Mouse (Mus musculus): ENCODE data around the gene Plekha7. TPM values are rescaled to one million over a fixed set of nuclear protein-coding genes. Genes with fewer than 3 reads are reported as not detected.

Plekha7 gene
- polyA plus RNA-seq, 1 experiment from 2014 or later = 11.8 TPM

DNA sequence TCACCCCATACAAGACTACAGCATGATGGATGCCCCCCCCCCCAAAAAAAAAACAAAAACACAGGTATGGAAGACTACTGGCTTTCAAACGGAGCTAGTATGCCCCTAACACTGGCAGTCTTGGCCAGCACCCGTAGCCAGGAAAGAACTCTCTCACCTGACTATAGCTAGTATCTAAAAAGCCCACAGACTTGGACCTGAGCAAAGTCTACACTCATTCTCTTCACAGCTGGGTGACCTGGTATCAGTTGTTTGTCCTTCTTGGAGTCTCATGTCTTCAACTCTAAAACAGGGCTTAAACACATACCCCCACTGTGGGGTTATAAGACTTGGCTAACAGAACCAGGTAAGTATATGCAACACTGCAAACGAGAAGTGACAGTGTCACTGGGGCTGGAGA, 65.4 kb downstream of the Plekha7 start:
- 0 out of 2 replicates have a peak, but pooled peaks have one; percentile 36 for ATAC-seq (replicated peaks; ENCODE audit: low FRiP score, low read depth)
- TF ChIP-seq CTCF (IDR thresholded peaks at IDR 0.05; ENCODE audit: low read depth) = no peak
- Histone ChIP-seq H3K9ac (ENCODE audit: low read depth, low read length) (no peak overlapping the region), H3K27ac (no peak overlapping the region), H3K27me3 (ENCODE audit: insufficient read depth, low read length) (no peaks in the 10 kb centered on the region), H3K4me1 (replicated peaks; ENCODE audit: insufficient read depth, low read length) (peaks cover 10% of the 10 kb centered on the region; the same call in 1 of the 2 replicates), H3K4me2 (ENCODE audit: low read length) (no peak overlapping the region), H3K4me3 (replicated peaks; ENCODE audit: low read depth, low read length) (no peak overlapping the region), H3K36me3 (ENCODE audit: insufficient read depth, low read length) (no peaks in the 10 kb centered on the region), H3K9me3 (replicated peaks; ENCODE audit: low read length) (no peaks in the 10 kb centered on the region)
- WGBS = 86% methylated on average over 3 of the region's 3 CpGs
- no peak for DNase-seq (ENCODE audit: low spot score)

DNA sequence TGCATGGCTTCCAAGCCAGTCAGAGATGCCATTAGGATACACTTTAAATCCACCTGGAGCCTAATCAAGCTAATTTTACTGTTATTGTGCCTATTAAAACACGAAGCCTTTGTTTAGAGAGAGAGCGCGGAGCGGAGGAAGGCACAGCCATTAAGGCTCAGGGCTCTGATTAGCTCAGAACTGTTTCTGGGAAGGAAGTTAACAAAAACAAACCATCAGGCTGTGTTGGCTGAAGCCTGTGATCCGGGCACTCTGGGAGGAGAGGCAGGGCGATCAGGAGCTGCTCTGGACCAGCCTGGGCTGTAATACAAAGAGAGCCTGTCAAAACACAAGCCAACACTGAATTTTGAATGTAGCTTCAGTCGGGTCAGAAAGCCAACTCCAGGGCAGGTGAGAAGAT, 66.6 kb downstream of the Plekha7 start:
- peaks cover 11% of the 10 kb centered on the region; the same call in 1 of the 2 replicates for H3K4me1 ChIP-seq (replicated peaks; ENCODE audit: insufficient read depth, low read length)
- 27% methylated on average over 7 of the region's 7 CpGs for WGBS
- no peaks in the 10 kb centered on the region; the same call in 1 of the 2 replicates for H3K27me3 ChIP-seq (ENCODE audit: insufficient read depth, low read length)
- no peak overlapping the region for H3K4me2 ChIP-seq (ENCODE audit: low read length)
- 0 out of 2 replicates have a peak overlapping the region, but pooled peaks have one; percentile 19 for H3K27ac ChIP-seq
- ATAC-seq (replicated peaks; ENCODE audit: low FRiP score, low read depth) (no peak), DNase-seq (ENCODE audit: low spot score) (no peak)
- H3K9ac ChIP-seq (ENCODE audit: low read depth, low read length) = 0 out of 2 replicates have a peak overlapping the region, but pooled peaks have one; percentile 20
- no peaks in the 10 kb centered on the region for H3K36me3 ChIP-seq (ENCODE audit: insufficient read depth, low read length)
- no peak for TF ChIP-seq CTCF (IDR thresholded peaks at IDR 0.05; ENCODE audit: low read depth)
- H3K9me3 ChIP-seq (replicated peaks; ENCODE audit: low read length) = no peaks in the 10 kb centered on the region
- H3K4me3 ChIP-seq (replicated peaks; ENCODE audit: low read depth, low read length) = no peak overlapping the region

DNA sequence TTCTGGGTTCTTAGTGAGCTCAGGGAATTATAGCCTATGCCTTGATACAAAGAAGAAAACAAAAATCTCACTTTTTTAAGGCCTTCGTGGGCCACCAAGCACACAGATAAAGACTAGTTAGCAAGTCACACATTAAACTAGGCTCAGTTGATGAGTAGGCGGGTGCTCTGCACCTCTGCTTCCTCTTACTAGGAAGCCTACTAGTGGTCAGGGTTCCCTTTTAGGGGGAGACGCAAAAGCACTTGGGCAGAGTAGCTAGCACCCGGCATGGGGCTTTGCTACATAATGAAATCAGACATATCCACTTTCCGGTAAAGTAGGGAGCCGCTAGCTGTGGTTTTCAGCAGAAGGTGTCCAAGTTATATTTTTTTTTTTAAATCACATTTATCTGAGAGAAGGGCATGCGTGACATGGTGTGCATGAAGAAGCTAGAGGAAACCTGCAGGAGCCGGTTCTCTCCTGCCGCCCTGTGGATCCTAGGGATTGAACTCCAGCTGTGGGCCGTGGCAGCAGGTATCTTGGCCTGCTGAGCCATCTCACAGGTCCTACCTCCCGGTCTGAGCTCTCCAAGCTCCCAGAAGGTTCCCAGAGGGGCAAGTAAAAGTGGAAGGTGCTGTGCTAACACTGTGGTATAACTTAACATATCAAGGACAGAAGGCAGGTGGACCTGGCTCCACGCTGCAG, 67.2 kb downstream of the Plekha7 start:
- Histone ChIP-seq H3K4me1 (replicated peaks; ENCODE audit: insufficient read depth, low read length) (peaks cover 11% of the 10 kb centered on the region; the same call in 1 of the 2 replicates), H3K4me2 (ENCODE audit: low read length) (no peak overlapping the region), H3K36me3 (ENCODE audit: insufficient read depth, low read length) (no peaks in the 10 kb centered on the region), H3K27me3 (ENCODE audit: insufficient read depth, low read length) (no peaks in the 10 kb centered on the region; the same call in 1 of the 2 replicates), H3K27ac (0 out of 2 replicates have a peak overlapping the region, but pooled peaks have one; percentile 19), H3K4me3 (replicated peaks; ENCODE audit: low read depth, low read length) (no peak overlapping the region), H3K9me3 (replicated peaks; ENCODE audit: low read length) (no peaks in the 10 kb centered on the region), H3K9ac (ENCODE audit: low read depth, low read length) (no peak overlapping the region)
- no peak for DNase-seq (ENCODE audit: low spot score)
- no peak for ATAC-seq (replicated peaks; ENCODE audit: low FRiP score, low read depth)
- TF ChIP-seq CTCF (IDR thresholded peaks at IDR 0.05; ENCODE audit: low read depth) = no peak
- 69% methylated on average over 12 of the region's 12 CpGs for whole genome bisulfite sequencing

DNA sequence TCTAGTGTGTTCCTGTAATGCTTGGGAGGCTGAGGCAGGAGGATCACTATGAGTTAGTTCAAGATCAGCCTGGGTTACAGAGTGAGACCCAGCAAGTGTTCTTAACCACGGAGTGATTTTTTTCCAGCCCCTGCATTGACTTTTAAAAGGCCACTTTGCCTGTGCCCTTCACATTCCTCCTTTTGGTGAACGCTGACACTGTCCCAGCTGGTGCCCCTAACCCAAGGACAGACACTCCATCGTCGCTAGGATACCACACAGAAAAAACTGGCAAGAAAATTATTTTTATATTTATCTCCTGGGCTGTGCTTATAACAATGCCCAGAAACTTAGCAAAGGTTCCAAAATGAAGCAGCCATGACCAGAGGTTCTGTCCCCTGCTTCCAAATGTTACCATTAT, 67.8 kb downstream of the Plekha7 start:
- 70% methylated on average over 4 of the region's 4 CpGs for WGBS
- Histone ChIP-seq H3K4me2 (ENCODE audit: low read length) (no peak overlapping the region), H3K9me3 (replicated peaks; ENCODE audit: low read length) (no peaks in the 10 kb centered on the region), H3K36me3 (ENCODE audit: insufficient read depth, low read length) (no peaks in the 10 kb centered on the region), H3K4me1 (replicated peaks; ENCODE audit: insufficient read depth, low read length) (peaks cover 11% of the 10 kb centered on the region; the same call in 1 of the 2 replicates), H3K4me3 (replicated peaks; ENCODE audit: low read depth, low read length) (no peak overlapping the region), H3K27ac (no peak overlapping the region), H3K27me3 (ENCODE audit: insufficient read depth, low read length) (no peaks in the 10 kb centered on the region; the same call in 1 of the 2 replicates), H3K9ac (ENCODE audit: low read depth, low read length) (no peak overlapping the region)
- no peak for ATAC-seq (replicated peaks; ENCODE audit: low FRiP score, low read depth)
- DNase-seq (ENCODE audit: low spot score) = no peak
- no peak for TF ChIP-seq CTCF (IDR thresholded peaks at IDR 0.05; ENCODE audit: low read depth)

DNA sequence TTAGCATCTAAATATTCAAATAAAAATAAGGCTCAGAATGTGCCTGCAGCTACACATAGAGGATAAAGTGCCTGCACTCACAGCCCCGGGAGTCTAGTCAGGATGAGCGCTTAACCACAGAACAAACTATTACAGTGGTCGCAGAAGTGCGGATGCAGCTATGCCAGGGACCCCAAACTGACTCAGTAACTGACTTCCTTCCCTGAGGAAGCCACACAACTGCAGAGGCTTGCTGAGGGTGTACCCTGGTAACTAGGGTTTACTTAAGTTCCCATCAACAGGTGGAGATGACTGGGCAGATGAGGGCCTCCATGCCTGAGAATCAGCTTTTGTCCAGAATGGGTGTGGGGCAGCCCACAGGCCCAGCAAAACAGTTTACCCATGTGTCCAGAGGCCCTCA, 69.9 kb downstream of the Plekha7 start:
- H3K27me3 ChIP-seq (ENCODE audit: insufficient read depth, low read length) = no peaks in the 10 kb centered on the region; the same call in 1 of the 2 replicates
- no peak for ATAC-seq (replicated peaks; ENCODE audit: low FRiP score, low read depth)

DNA sequence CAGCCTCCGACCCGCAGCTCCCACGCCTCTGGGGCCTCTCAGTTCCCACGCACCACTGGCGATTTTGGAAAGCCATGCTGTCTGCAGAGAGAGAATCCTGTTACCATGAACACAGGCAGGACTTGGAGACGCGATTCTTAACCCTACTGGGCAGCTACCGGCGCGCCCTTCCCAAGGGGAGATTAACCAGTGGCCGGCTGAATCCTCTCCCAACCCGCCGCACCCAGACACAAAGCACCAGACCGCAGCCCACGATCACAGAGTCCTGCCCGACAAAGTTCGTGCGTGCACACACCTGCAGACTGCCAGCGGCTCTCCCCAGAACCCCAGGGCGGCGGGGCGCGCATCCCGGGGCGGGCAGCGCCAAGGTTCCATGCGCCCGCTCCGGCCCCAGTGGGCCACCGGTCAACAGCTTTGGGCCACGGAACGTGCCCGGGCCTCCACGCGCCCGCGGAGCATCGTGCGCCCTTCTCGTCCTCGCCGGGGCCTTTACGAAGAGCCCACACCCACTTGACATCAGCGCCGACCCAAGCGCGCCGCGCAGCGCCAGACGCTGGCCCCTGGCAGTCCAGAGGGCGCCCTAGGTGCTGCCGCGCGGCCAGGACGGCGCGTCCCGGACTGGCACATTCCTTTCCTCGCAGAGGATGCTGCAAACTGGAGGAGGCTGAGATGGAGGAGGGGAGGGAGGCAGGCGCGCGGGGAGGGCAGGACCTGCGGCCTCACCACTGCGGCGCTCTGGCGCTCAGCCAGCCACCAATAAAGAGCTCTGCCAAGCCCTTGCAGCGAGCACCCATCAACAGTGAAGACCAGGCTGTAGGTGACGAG, 70.8 kb downstream of the Plekha7 start:
- H3K27me3 ChIP-seq (ENCODE audit: insufficient read depth, low read length) = no peaks in the 10 kb centered on the region; the same call in 1 of the 2 replicates
- under 1% methylated on average over 68 of the region's 69 CpGs for WGBS
- peak overlapping the region; percentile 36 for H3K4me3 ChIP-seq (replicated peaks; ENCODE audit: low read depth, low read length)
- ATAC-seq (replicated peaks; ENCODE audit: low FRiP score, low read depth) (peak; percentile 61), DNase-seq (ENCODE audit: low spot score) (peak; percentile 61)
- H3K9ac ChIP-seq (ENCODE audit: low read depth, low read length) = 0 out of 2 replicates have a peak overlapping the region, but pooled peaks have one; percentile 36
- TF ChIP-seq CTCF (IDR thresholded peaks at IDR 0.05; ENCODE audit: low read depth) = no peak
- no peaks in the 10 kb centered on the region for H3K9me3 ChIP-seq (replicated peaks; ENCODE audit: low read length)
- H3K4me1 ChIP-seq (replicated peaks; ENCODE audit: insufficient read depth, low read length) = peaks cover 11% of the 10 kb centered on the region; the same call in 1 of the 2 replicates
- H3K4me2 ChIP-seq (ENCODE audit: low read length) = peak overlapping the region; percentile 89
- H3K27ac ChIP-seq = no peak overlapping the region
- H3K36me3 ChIP-seq (ENCODE audit: insufficient read depth, low read length) = no peaks in the 10 kb centered on the region

More for the DNA sequence above, 69.9 kb downstream of the Plekha7 start:
- Histone ChIP-seq H3K4me1 (replicated peaks; ENCODE audit: insufficient read depth, low read length) (peaks cover 11% of the 10 kb centered on the region; the same call in 1 of the 2 replicates), H3K36me3 (ENCODE audit: insufficient read depth, low read length) (no peaks in the 10 kb centered on the region), H3K4me2 (ENCODE audit: low read length) (no peak overlapping the region), H3K9ac (ENCODE audit: low read depth, low read length) (no peak overlapping the region), H3K9me3 (replicated peaks; ENCODE audit: low read length) (no peaks in the 10 kb centered on the region), H3K4me3 (replicated peaks; ENCODE audit: low read depth, low read length) (no peak overlapping the region), H3K27ac (no peak overlapping the region)
- 79% methylated on average over 4 of the region's 4 CpGs for WGBS
- TF ChIP-seq CTCF (IDR thresholded peaks at IDR 0.05; ENCODE audit: low read depth) = no peak
- DNase-seq (ENCODE audit: low spot score) = no peak

Measured in kidney, postnatal 0 days (tissue).